Mouse (Mus musculus) heart, postnatal 36 days (tissue): ENCODE data around the gene Brcc3. TPM values are rescaled to one million over a fixed set of nuclear protein-coding genes. Genes with fewer than 3 reads are reported as not detected.
"Not testable (repeated sequence)": the region's sequence is repeated elsewhere in the genome, so short reads cannot be mapped to it uniquely, and the experiment has no call there.

ENCODE experiments used
- DNase-seq, 2 experiments: peaks; one replicate each; pipeline ENCODE4 v3.0.0; 2021 to 2022
- intact Hi-C: fragments of 180-260 bp; cut with DNase I; formaldehyde crosslinking; loops from one replicate; pipeline ENCODE4 v1.15.1; 2025
- total RNA-seq, 2 experiments: library from RNA; stranded (reverse); gene quantifications; 2 replicates each; pipeline ENCODE4 v1.2.3; 2021

Brcc3 gene
- total RNA-seq: 10 to 100 TPM; 26.9 to 33.7 TPM

GRCm38 (mm10) chrX:75415936-75416785 is at the start of gene Brcc3, which contains the start of the genes Cmc4 and Mtcp1:
Gene Brcc3 (plus strand): TSS chrX:75416628.
Gene Cmc4 (minus strand): TSS chrX:75416584.
Gene Mtcp1 (minus strand): TSS chrX:75416588.
- intact Hi-C loops: loop anchor here (5.0 to 10.0 kb wide), 2 partner anchors 34 to 99 kb away; partner anchors contain the start of genes F8, Fundc2 and Vbp1
- DNase-seq: peak; percentile 77 to 85

DNA sequence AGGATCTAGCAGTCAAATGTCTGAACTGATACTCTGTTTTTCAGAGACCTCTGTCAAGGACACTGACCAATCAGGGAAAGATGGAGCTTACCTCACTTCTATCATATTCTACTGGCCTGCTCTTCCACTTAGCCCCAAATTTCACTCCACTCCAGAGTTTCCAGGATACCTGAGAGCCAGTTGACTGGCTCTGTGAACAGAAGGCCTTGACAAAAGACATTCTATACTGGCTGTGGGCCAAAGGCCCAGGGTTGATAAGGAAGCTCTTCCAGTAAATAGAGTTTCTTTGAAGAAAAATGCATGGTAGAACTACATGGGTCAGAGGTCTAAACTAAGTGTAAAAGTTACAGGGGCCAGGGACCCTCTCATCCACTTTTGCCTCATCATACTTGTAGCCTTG is 46.2 kb upstream of the Brcc3 start:
- intact Hi-C loops: no loop called here
- DNase-seq: no peak

GRCm38 (mm10) chrX:75372666-75373425 is 43.6 kb upstream of the Brcc3 start:
- intact Hi-C loops: no loop called here
- peak in 1 of 2 experiments; percentile 2 for DNase-seq

- no peak for DNase-seq
- intact Hi-C loops: no loop called here
Observed at GRCm38 (mm10) chrX:75376815-75377214, 39.6 kb upstream of the Brcc3 start.

DNA sequence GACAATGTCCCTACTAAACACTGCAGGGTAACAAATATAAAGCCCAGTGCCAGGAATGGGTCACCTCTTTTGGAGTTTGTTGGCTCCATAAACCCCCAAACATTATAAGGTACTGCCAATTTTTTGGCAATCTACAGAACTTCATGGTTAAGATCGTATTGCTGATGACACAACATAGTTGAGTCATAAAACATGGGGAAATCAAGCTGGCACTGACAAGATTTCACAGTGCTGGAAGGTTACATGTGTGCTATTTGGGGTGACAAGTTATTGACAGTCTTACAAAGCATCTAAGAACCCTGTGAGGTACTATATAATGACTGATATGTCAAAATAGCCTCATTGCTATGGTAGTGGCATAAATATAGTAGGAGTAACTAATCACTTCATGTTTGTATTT is 35.3 kb upstream of the Brcc3 start:
- intact Hi-C loops: loop anchor here (5.0 kb wide), 1 partner anchor 36 kb away; the partner anchor contains the start of genes Brcc3, Cmc4 and Mtcp1
- DNase-seq: no peak

DNA sequence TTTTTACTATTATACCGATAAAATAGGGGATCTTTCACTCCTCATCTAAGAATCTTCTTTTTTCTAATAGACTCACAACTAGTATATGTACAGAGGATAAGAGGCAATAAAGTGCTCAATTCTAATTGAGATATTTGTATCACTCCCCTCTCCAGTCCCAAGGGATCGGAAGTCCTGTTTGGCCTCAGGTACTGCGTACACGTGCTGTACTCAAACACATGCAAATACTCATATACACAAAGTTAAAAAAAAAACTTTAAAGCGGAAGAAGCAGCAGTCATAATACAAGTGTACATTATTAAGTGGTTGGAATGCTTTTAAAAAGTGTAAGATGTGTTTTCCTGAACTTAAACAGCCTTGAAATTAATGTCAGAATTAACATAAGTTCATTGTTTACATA is 34.7 kb upstream of the Brcc3 start:
- intact Hi-C loops: loop anchor here (5.0 kb wide), 1 partner anchor 36 kb away; the partner anchor contains the start of genes Brcc3, Cmc4 and Mtcp1
- DNase-seq: no peak

- peak; percentile 57 to 70 for DNase-seq
- intact Hi-C loops: loop anchor here (5.0 kb wide), 1 partner anchor 35 kb away; the partner anchor contains the start of genes Brcc3, Cmc4 and Mtcp1
Observed at GRCm38 (mm10) chrX:75382195-75382771, 34.1 kb upstream of the Brcc3 start, which contains the start of the genes Fundc2 and F8. Gene Fundc2 (plus strand): TSS chrX:75382399. Gene F8 (minus strand): TSS chrX:75382615.

DNA sequence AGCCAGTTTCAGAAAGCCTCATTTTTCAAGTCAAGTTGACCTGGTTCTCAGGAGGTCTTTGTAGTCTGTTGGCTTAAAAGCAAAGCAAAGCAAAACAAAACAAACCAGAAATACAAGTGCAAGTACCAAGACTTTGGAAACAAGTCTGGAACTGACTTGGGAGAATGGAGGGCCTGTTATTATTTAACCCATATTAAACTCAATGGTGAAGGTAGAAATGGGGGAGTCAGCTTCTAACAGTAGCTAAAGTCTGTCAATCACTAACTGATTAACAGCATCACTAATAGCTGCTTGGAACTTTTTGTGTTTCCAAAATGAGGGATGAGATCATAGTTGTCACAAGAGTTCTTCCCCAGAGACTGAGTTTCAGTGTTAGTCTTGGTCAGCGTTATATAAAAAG is 17.0 kb upstream of the Brcc3 start:
- intact Hi-C loops: loop anchor here (10.0 kb wide), 1 partner anchor 285 kb away; no protein-coding TSS in a partner anchor
- no peak for DNase-seq

DNA sequence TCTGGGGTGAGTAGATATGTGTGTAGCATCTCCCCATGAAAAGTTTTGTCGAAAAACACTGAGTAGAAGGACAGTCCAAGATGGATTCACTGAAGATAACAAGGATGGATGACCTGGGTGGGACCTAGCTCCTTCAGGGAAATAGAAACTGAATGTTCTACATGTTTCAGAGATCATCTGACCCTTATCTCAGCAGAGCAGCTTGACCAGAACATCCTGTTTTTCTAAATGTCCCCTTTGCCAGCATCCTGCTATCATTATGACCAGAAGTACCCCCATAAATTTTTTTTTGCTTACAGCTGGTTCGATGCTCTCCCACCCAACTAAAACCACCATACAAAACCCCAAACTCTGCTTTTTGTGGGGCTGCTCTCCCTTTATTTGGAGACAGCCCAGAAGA is 13.8 kb upstream of the Brcc3 start:
- intact Hi-C loops: no loop called here
- DNase-seq: no peak

DNA sequence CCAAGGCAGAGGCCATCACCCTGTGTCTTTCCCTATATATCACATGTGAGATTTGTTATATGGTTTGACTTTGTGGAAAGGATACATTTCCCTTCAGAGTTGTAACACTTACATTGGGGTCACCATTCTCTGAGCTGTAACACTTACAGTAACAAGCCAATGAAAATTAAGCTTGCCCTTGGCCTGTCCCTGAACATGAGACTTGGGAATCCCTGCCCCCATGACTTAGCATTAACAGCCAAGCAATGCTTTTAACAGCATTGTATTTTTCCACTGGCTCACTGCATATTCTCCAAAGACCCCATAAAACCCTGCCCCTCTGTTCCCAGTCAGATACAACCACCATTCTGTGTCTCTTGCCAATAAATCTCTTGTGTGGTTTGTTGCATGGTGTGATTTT is 13.1 kb upstream of the Brcc3 start:
- intact Hi-C loops: no loop called here
- DNase-seq: no peak

- DNase-seq: no peak
- intact Hi-C loops: loop anchor here (10.0 kb wide), 1 partner anchor 105 kb away; the partner anchor contains the start of gene Vbp1
Observed at GRCm38 (mm10) chrX:75409711-75410110, 6.7 kb upstream of the Brcc3 start.

- intact Hi-C loops: no loop called here
- no peak for DNase-seq
Observed at GRCm38 (mm10) chrX:75454597-75454996, 38.2 kb downstream of the Brcc3 start.

DNA sequence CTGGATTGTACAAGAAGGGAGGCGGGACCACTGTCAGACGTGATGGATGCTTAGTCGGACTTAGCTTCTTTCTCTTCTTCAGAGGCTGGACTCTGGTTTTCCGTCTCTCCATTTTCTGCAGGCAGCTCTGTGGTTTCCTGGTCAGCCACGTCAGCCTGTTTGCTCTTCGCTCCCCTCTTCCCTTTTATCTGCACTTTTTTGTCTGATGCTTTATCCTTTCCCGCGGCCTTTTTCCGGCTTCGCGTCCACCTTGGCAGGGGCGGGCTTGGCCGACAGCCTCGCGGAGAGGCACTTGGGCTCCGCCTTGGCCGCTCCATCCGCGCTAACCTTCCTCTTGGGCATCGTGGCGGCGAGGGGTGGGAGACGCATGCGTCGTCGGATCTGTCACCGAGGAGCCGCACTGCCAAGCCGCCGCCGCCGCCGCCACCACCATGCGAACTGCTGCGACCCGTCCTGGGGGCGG is 58.8 kb downstream of the Brcc3 start:
- peak; percentile 35 to 54 for DNase-seq
- intact Hi-C loops: not testable (repeated sequence)

DNA sequence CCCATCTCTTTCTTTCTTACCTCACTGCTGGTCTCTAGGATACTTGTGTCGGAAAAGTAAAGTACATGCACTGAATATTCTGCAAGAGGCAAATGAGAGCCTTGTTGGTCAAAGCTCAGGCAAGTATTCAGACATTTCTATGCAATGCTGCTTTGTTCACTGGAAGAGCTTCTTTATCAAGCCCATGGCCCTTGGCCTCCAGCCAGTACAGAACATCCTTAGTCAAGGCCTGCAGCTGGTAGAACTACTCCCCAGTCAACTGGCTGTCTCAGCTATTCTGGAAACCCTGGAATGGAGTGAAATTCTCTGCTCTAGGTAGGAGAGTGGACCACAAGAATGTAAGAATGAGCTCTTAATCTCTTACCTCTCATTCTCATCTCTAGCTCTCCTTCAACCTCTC is 73.5 kb downstream of the Brcc3 start:
- intact Hi-C loops: no loop called here
- no peak for DNase-seq

Other genes with a start within 250 kb of the Brcc3 start
- gene Fundc2, start 34.2 kb upstream of the Brcc3 start, total RNA-seq: 100 to 1,000 TPM; 169 to 170 TPM
- gene F8, start 34.0 kb upstream of the Brcc3 start, total RNA-seq: 1 to 10 TPM; 1.4 to 1.9 TPM
- 1 to 10 TPM; 9.2 to 9.8 TPM for gene Cmc4, start within 50 bp of the Brcc3 start, total RNA-seq
- 1 to 10 TPM; 2.6 to 4.8 TPM for gene Mtcp1, start within 50 bp of the Brcc3 start, total RNA-seq
- 10 to 100 TPM; 41.8 to 45.0 TPM for gene Vbp1, start 97.7 kb downstream of the Brcc3 start, total RNA-seq
- under 1 TPM in 1 of 2 experiments, not detected in 1; 0.14 TPM for gene Rab39b, start 161.6 kb downstream of the Brcc3 start, total RNA-seq